Mouse (Mus musculus): ENCODE results near the gene Adcy5.
A peak's percentile ranks its signal among the peaks of the same experiment; 100 is the strongest.

Adcy5 gene

DNA sequence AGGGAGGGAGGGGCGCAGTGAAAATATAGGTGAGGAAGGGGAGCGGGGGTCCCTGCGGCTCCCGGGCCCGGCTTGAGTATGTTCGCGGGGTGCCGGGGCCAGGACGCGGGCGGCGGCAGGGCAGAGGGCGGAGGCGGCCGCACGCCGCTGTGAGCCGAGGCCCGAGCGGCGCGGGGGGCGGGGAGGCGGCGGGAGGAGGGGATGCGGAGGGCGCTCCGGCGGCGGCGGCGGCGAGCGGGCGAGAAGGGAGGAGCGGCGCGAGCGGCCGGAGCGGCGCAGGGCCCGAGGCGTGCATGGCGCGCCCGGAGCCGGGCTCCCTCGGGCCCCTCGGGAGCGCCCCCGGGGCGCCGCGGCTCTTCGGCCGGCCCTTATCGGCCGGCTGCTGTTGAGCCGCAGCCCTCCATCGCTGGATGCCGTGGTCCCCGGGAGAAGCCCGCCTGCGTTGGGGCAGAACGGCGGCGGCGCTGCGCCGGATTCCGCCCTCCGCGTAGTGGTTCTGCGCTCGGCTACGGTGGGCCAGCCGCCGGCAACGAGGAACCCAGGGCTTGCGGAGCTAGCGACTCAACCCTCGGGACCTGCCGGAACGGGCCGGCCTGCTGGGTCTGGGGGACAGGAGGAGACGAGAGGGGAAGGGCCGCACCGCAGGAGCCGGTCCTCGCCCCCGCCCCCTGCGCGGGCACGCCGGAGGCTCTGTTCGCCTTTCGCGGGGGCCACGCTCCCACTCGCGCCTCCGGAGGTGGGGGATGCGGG lies at the start of gene Adcy5:
Gene Adcy5 (plus strand): TSS at position 237 of the 750 bp plus-strand sequence.
- DNase-seq (ENCODE audit: low spot score in 2 of 2), result peak in 1 of 2 experiments; percentile 8

DNA sequence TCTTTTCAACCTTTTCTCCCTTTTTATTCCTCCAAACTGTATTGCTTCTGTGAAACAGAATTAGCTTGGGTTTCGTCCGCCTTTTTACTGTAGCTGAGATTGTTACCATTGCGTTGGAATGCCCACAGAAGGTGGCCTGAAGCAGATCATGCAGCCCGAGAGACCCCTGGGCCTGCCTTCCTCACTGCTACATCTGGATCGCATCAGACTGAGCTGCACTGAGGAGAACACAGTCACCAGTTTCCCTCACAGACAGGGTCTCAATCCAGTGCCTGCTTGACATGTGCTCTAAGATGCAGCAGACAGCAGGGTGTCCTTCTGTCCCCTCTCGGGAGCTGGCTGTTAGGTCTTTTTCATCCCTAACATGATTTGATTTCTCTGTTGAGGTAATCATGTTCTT lies 46.7 kb upstream of the Adcy5 start:
- DNase-seq (ENCODE audit: low spot score in 2 of 2), result no peak

DNA sequence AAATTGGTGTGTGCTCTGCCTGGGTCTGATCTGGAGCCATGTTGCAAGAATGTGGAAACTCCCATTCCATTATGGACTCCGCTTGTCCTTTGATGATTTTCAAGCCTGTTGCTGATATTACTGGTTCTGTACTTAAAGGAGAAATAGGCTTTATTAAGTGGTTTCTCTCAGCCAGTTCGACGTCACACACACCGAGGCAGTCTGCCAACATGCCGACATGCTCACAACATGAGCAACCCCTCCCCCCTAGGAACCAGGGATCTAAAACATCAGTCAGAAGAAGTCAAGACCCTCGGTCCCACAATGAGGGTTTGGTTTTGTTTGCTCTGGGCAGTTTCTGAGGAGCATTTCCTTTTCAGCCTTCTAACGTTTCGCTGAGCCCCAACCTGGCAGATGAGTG lies 45.5 kb upstream of the Adcy5 start:
- no peak for DNase-seq (ENCODE audit: low spot score in 2 of 2)

DNA sequence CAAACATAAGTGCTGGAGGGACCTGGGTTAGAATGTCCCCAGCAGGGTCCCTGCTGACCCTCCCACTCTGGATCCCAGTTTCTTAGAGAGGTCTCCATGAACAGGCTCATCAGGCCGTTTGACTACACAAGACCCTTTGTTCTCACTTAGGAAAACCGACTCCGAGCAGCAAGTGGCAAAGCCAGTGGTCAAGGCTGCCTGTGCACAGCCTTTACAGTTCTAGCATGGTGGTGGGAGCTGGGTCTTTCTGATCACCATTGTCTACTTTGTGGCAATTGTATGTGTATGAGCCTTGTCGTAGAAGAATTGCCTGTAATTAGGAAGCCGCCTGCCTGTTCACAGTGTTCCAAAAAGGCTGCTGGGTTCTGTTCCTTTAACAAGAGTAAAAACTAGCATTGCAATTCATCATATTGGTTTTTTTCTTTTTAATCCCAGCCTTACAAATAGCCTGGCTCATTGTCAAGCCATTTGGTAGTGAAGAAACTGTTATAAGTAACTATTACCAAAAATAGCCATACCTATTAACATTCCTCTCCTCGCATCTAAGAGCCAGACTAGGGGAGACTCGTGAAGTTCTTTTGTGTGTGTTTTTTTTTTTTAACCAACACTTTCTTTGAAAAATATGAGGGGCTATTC lies 44.9 kb upstream of the Adcy5 start:
- DNase-seq (ENCODE audit: low spot score in 2 of 2), result no peak

DNA sequence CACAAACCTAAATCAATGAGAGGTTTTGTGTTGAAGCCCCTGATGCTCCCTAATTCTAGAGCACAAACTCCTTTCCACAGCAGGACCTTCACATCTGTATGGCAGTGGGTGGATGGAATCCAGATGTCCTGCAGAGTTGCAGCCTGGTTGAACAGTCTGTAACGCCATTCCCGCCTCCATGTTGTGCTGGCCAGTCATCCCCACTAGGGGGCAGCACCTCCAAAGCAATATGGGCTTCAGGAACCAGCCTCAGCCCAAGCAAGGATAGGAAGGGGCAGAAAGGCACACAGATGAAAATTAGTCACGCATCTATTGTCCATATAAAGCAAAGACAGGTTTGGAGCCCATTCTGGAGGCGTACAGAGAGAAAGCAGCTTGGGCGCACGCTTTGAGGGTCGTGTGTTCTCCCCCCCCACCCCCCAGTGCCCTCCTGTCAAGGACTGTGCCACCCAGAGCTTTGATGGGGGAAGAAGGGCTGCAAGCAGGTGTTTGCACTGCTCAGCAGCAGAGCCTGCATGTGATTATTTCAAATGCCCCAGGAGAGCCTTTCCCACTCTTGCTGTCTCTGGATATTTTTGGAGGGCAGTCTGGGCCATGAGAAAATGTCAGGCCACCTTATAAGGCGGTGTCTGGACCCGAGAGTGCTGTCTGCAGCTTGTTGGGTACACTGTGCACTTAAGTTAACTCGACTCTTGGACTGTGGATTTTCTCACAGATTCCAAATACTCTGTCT lies 44.1 kb upstream of the Adcy5 start:
- peak; percentile 62 to 73 for DNase-seq (ENCODE audit: low spot score in 2 of 2)

DNA sequence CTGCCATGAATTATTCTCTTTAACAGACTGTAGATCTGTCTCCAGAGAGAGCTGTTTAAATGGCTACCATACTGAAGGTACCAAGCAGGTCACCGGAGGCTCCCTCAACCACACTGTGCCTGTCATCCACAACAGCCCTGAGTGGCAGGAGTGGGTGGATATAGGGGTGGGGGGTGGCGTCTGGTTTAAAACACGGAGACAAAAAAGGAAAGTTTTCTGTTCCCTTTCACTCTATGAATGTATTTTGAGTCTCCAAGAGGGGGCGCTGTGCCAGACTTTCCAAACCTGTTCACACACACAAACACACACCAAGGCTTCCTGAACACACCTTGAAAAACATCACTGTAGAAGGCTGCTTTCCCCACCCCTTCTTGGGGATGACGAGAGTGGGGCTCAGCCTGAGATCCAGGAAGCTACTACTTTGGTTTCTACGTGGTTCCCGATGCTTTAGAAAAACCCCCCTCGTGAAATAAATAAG lies 43.5 kb upstream of the Adcy5 start:
- no peak for DNase-seq (ENCODE audit: low spot score in 2 of 2)

DNA sequence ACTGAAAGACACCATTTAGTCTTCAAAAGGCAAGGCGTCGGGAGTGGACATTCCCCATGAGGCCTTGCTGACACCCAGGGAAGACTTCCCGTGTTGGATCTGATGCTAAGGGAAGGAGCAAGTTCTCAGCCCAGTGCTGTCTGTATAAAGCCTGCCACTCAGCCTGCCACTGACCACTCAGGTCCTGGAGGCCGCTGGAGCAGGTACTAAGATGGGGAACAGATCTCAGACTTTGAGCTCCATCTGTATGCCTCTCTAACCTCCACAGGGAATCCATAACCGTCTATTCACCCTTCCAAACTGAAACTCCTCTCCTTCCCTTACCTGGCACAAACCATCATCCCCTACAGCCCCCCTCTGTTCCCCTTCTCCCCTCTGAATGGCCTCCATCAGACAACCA lies 41.2 kb upstream of the Adcy5 start:
- DNase-seq (ENCODE audit: low spot score in 2 of 2), result no peak

DNA sequence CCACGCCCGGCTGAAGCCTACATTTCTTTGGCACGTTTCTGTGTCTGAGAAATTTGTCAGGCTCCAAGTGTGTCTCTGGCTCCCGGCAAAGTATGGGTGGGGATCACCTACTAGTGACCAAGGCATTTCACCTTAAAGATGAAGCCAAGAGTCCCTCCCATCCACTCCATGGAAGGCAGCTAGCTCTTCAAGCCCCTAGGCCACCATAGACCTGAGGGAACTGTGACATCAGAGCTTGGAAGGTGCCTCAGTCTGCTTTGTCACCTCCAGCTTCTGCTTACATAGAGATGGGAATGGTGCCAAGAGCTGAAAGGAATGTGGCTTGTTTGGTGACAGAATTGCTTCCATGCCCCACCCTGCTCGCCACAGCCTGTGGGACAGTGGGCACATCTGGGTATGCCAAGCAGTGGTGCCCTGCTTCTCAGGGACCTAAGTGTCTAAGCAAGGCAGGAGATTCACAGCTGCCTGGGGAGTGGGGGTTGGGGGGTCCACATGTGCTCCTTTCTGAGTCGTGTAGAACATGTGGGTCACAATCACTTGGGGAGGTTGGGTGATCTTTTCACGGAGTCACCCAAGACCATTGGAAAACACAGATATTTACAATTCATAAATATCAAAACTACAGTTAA lies 38.2 kb upstream of the Adcy5 start:
- no peak for DNase-seq (ENCODE audit: low spot score in 2 of 2)

DNA sequence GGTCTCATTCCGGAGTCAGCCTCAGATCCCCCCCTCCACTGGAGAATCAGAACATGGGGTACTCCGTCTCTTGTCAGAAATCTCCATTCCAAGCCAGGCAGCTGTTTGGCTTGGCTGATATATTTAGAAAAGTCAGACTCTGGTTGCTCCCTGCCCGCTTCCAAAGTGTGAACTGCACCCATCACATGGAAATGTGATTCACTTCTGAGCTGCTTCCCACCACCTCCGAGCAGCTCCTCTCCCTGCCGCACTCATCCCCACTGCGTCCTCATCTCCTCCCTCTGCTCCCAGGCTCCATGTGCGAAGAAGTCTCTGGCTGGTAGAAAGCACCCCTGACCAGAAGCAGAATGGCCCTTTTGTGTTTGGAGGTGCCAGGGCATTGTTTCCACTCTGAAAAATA lies 37.2 kb upstream of the Adcy5 start:
- DNase-seq (ENCODE audit: low spot score in 2 of 2), result peak in 1 of 2 experiments; percentile 21

DNA sequence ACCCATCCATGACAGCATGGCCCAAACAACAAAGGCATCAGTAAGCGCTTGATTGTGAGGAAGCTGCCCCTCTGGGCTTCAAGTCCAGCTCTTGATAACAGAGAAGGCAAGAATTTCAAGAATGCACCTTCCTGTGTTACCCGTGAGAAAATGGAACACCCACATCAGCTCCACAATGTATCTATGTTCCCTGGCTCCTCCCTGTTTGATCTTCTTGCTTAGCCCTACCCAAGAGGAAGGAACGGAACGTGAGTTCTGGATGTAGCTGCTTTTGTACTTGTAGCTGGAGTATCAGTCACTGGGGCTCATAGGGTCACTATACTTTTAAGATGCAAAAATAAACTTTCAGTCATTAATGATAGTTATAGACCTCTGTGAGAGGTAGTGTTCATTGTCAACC lies 34.1 kb upstream of the Adcy5 start:
- no peak for DNase-seq (ENCODE audit: low spot score in 2 of 2)

DNA sequence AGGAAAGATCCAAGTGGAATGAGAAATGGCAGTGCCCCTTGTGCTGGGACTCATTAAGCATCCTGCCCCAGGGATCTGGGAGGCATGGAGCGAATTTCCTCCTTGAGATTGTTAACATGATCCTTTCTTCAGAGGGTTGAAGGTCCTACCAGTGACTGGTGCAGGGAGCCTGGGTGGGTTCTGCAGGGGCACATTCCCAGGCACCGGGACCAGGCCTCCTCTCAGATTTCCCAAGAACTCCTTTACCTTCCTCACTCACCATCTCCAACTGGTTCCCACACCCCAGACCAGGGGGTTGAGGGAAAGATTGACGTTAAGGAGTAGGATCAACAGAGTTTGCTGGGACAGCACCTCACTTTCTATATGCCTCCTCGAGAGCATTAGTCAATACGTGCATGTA lies 27.4 kb upstream of the Adcy5 start:
- no peak for DNase-seq (ENCODE audit: low spot score in 2 of 2)

DNA sequence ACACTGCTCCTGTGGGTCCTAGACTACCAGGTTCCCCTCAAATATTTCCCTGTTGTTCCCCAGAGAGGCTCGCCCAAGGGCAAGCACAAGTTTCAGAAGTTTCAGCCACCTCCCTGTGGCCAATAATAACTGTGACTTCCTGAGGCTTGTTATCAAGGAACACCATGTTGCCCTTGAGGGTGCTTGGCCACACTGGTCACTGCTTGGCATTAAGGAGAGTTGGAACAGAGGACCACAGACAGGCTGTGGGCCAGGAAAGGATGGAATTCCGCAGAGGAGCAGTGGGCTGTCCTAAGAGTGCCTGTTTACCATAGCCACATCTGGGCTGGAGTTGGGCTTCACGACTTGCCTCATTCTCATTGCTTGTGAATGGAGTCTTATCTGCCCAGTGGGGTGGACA lies 24.5 kb upstream of the Adcy5 start:
- DNase-seq (ENCODE audit: low spot score in 2 of 2), result peak; percentile 68 to 77

DNA sequence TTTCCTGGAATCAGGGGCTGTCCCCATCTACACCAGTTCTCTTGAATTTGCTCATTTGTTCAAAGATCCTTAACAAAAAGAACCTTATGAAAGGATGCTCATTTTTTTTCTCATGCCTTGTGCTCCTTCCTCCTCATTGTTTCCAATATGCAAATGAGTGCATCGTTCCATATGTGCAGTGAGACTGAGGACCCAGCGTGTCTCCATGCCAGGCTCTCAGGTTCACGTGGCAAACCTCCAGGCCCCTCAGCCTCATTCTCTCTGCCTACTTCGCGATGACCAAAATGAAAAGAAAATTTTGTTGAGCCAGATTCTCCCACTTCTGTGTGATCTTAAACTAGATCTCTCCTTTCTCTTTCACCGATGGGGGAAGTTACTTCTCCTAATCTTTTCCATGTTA lies 15.3 kb upstream of the Adcy5 start:
- DNase-seq (ENCODE audit: low spot score in 2 of 2), result no peak

DNA sequence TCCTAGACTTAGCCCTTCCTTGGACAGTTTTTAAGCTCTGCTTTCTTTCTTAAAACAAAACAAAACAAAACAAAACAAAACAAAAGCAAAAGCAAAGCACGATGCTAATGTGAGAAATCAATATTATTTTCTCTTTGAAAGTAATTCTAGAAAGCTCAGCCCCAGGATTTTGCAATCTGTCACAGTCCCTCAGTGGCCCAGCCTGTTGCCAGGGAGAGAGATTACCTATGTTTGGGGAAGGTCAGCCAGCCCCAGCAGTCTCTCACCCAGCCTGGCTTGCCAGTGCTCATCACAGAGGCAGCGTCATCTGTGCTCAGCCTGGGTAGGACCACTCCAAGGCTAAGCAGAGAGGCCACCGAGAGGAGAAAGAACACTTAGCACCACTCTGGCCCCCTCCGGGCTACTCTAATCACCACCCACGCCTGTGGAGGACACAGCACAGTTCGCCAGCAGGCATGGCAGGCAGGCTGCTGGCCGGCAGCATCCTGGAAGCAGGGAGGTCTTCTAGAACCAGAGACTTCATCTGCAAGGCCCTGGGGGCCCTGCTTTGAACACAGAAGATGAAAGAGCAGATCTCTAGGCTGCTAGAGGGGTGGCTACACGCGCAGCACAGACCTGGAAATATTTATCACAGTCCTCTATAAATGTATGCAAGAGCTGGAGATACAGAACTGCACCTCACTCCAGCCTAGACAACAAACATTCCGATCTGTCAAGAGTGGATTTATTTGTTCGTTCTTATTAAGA lies 14.6 kb upstream of the Adcy5 start:
- DNase-seq (ENCODE audit: low spot score in 2 of 2), result no peak

DNA sequence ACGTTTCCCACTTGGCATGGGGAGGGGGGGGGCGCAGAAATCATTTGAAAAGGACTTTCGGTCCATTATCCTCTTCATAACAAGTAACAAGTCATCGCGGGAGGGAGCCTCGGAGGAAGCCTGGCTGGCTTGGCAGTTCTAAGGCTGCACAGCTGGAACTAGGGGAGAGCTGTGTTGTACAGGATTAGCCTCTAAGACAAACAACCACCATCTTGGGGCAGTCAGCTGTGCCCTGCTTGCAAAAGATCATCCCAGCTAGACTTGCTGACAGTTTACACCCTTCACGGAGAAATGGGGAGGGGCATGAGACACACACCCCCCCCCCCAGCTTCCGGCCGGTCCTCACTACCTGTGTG lies 14.1 kb upstream of the Adcy5 start:
- no peak for DNase-seq (ENCODE audit: low spot score in 2 of 2)

DNA sequence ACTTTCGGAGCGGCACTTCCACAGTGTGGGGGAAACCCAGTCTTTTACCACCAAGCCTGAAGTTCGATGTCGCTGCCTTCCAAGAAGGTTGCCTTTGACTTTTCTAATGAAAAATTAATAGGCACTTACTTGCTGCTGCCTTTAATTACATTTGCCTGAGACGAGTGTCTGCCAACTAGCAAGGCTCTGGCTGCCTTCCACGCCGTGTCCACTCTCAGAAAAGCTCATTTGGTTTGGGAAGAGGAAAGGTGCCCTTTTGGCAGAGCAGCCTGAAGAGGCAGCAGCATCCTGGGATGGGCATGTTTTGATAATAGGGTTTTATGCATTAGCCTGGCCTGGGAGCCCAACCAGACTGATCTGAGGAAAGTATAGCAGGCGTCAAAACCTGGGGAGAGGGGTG lies 12.8 kb upstream of the Adcy5 start:
- no peak for DNase-seq (ENCODE audit: low spot score in 2 of 2)

DNA sequence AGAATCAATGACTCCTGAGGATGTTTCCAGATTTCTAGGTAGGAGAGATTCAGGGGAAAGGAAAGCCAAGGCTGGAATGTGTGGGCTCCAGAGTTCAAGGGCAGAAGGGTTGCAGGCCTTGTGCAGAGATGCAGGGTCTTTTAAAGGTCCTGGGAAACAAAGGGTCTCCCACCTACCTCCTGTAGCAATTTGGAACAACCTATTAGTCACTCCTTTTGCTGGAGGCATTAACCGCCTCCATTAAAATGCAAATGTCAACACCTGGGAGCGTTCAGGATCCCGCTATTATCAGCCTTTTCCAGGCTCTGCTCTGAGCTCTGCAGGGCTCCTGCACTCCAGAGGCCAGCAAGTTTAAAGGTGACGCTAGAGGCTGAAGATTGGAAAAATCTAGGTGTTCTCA lies 8.5 kb upstream of the Adcy5 start:
- DNase-seq (ENCODE audit: low spot score in 2 of 2), result no peak

DNA sequence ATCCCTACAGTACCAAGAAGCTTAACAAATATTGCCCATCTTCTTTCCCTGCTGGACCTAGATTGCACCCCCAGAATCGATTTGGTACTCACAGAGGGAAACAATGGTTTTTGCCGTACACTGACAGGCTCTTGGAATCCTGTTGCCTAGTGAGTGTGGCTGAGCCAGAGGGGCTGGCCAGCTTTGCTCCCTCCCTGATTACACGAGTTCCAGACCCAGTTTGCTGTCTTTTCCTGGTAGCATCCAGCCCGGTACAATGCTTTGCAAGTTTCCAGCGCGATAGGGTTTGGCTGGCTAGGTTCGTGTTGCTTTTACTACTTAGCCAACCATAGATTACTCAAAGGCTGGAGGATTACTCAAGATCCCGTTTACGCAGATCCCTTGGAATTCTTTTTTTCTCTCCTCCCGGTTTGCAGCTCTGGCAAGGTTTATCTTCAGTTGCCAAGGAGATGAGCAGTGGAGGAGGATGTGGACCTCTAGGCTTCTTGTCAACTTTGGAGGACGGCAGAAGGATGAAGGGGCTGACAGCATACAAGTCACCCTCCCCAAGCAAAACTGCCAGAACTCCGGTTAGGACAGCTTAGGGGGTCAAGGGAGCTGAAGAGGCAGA lies 1.4 kb upstream of the Adcy5 start:
- peak in 1 of 2 experiments; percentile 21 for DNase-seq (ENCODE audit: low spot score in 2 of 2)

DNA sequence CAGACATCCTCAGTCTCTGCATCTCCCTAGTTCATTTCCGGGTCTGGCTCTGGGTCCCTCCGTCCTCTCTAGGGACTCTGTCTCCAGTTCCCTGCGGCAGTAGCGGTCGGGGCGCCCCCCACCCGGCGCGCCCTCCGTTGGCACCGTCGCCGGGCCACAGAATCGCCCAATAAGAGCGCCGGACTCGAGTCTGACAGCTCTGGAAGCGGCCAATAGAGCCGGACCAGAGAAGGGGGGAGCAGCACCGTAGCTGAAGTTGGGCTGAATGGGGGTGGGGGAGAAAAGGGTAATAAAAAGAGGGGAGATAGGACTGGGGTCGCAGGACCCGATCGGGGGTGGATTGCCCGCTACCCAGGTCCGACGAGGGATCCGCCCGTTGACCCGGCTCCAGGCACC lies 434 bp upstream of the Adcy5 start:
- DNase-seq (ENCODE audit: low spot score in 2 of 2), result peak in 1 of 2 experiments; percentile 50

DNA sequence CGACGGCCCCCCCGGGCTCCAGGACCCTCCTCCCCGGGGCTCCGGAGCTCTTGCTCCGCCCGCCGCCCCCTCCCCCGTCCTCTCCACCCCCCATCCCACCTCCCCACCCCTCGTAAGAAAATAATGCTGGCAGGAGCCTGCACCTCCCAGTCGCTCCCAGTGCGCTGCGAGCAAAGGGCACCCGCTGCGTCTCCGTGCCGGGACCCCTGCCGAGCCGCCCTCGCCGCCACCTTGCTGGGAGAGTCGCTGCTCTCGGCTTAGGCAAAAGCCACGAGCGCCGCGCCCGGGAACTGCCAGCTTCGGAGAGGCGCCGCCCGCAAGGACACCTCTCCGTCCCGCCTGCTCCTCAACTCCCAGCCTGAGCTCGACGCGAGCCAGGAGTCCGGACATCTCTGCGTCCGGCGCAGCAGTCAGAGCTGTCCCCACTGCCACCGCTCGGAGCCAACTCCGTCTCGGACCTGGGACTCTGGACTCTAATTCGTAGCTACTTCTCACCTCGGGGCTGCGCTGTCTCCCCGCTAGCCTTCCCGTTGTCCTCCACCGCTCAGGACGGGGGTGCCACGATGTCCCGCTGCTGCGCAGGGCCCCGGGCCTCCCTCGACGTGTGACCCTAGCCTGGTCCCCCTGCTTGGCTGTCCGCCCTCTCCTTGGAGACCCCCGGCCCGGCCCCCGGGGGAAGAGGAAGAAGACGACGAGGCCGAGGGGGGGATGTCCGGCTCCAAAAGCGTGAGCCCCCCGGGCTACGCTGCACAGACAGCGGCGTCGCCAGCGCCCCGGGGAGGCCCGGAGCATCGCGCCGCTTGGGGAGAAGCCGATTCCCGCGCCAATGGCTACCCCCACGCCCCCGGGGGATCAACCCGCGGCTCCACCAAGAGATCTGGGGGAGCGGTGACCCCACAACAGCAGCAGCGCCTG lies 971 bp downstream of the Adcy5 start:
- DNase-seq (ENCODE audit: low spot score in 2 of 2), result peak; percentile 38 to 57

Measured in heart, adult 9 months (tissue).